7 mouse cellular contexts compared by ENCODE assay signal in genomic region chr3:103737061-103737754, GRCm38 (mm10). TPM values are rescaled to one million over a fixed set of nuclear protein-coding genes. Genes with fewer than 3 reads are reported as not detected.
DNase-seq lines count a peak whose midpoint lies in the region; ATAC-seq and TF ChIP-seq lines count a peak whose summit lies in the region.

No protein-coding gene starts in this region.

- H3K4me2 ChIP-seq in forebrain, embryonic 12.5 days = peak overlapping the region; percentile 51
- peak overlapping the region; percentile 71 for H3K4me2 ChIP-seq in limb, embryonic 13.5 days (replicated peaks)
- H3K4me2 ChIP-seq in myocyte (ENCODE audit: low read depth) = peak overlapping the region; percentile 96

- no peak overlapping the region for H3ac ChIP-seq in myocyte (ENCODE audit: control insufficient read depth, insufficient read length)

- TF ChIP-seq POLR2A in myocyte (IDR thresholded peaks at IDR 0.05; ENCODE audit: insufficient read length, low read depth) = no peak

- H3K27ac ChIP-seq in forebrain, embryonic 12.5 days = peak overlapping the region; percentile 89
- peak overlapping the region; percentile 97 for H3K27ac ChIP-seq in limb, embryonic 13.5 days

- no peak overlapping the region; the same call in 1 of the 2 replicates for H3K4me3 ChIP-seq in forebrain, embryonic 12.5 days (replicated peaks)
- H3K4me3 ChIP-seq in limb, embryonic 13.5 days = peak overlapping the region; percentile 49
- peak overlapping the region; percentile 19 for H3K4me3 ChIP-seq in myocyte

- peaks cover 66% of the 10 kb centered on the region for H3K4me1 ChIP-seq in forebrain, embryonic 12.5 days
- peaks cover 62% of the 10 kb centered on the region for H3K4me1 ChIP-seq in limb, embryonic 13.5 days

- ATAC-seq in forebrain, embryonic 12.5 days (ENCODE audit: low FRiP score) = 0 out of 2 replicates have a peak, but pooled peaks have one; percentile 0
- peak; percentile 13; the same call in 1 of the 2 replicates for ATAC-seq in limb, embryonic 13.5 days (ENCODE audit: low FRiP score, low read depth)
- no peak for ATAC-seq in monocyte, adult 5-6 weeks (replicated peaks; ENCODE audit: insufficient number of reproducible peaks, low FRiP score, low TSS enrichment, poor library complexity, severe bottlenecking)

- DNase-seq in 3134 (ENCODE audit: extremely low read depth, insufficient read length, low spot score) = peak; percentile 55
- DNase-seq in adrenal gland, postnatal 10 days = peak; percentile 61
- peak; percentile 39 for DNase-seq in heart, postnatal 25 days (ENCODE audit: low spot score)

- H3K79me2 ChIP-seq in myocyte (ENCODE audit: control insufficient read depth, insufficient read depth) = peaks cover 8% of the 10 kb centered on the region

- no peak overlapping the region for H3K9ac ChIP-seq in forebrain, embryonic 12.5 days
- peak overlapping the region; percentile 67 for H3K9ac ChIP-seq in limb, embryonic 13.5 days

- 60% methylated on average over 16 of the region's 16 CpGs for WGBS in forebrain, embryonic 12.5 days
- 11% methylated on average over 16 of the region's 16 CpGs for WGBS in limb, embryonic 13.5 days

- H3K27me3 ChIP-seq in forebrain, embryonic 12.5 days = peaks cover 6% of the 10 kb centered on the region
- H3K27me3 ChIP-seq in limb, embryonic 13.5 days = no peaks in the 10 kb centered on the region
- no peaks in the 10 kb centered on the region for H3K27me3 ChIP-seq in myocyte (ENCODE audit: control insufficient read depth, insufficient read depth, insufficient read length)

- intact Hi-C loops in heart, postnatal 25 days (cut with DNase I) = loop anchor here (2.0 to 5.0 kb wide), 3 partner anchors 150 to 310 kb away; no protein-coding TSS in a partner anchor

- no peaks in the 10 kb centered on the region for H3K9me3 ChIP-seq in forebrain, embryonic 12.5 days
- no peaks in the 10 kb centered on the region for H3K9me3 ChIP-seq in limb, embryonic 13.5 days

- H3K36me3 ChIP-seq in forebrain, embryonic 12.5 days (replicated peaks) = peaks cover 3% of the 10 kb centered on the region; the same call in 1 of the 2 replicates
- H3K36me3 ChIP-seq in limb, embryonic 13.5 days = peaks cover 5% of the 10 kb centered on the region
- H3K36me3 ChIP-seq in myocyte (ENCODE audit: control insufficient read depth, insufficient read depth) = peaks cover 7% of the 10 kb centered on the region

TF ChIP-seq in myocyte, 11 proteins besides CTCF, POLR2A, EP300 and RAD21:
- no peak for TF ChIP-seq SRF (IDR thresholded peaks at IDR 0.05; ENCODE audit: control insufficient read depth, insufficient read length, low read depth)
- TF ChIP-seq POLR2AphosphoS2 (IDR thresholded peaks at IDR 0.05; ENCODE audit: insufficient read length, low read depth) = no peak
- no peak for TF ChIP-seq USF1 (IDR thresholded peaks at IDR 0.05; ENCODE audit: low read depth)
- no peak for TF ChIP-seq TCF3 (IDR thresholded peaks at IDR 0.05; ENCODE audit: insufficient read length, low read depth)
- TF ChIP-seq E2F4 (IDR thresholded peaks at IDR 0.05; ENCODE audit: insufficient read depth) = no peak
- TF ChIP-seq REST (IDR thresholded peaks at IDR 0.05; ENCODE audit: insufficient read depth, insufficient read length) = no peak
- TF ChIP-seq CEBPB (IDR thresholded peaks at IDR 0.05; ENCODE audit: insufficient read depth, poor library complexity, severe bottlenecking) = no peak
- no peak for TF ChIP-seq MYOG (IDR thresholded peaks at IDR 0.05; ENCODE audit: control insufficient read depth in 1 of 3, insufficient read depth in 1 of 3, insufficient read length in 2 of 3, low read depth in 2 of 3)
- TF ChIP-seq MAX (IDR thresholded peaks at IDR 0.05; ENCODE audit: low read depth) = no peak
- TF ChIP-seq MYOD1 (IDR thresholded peaks at IDR 0.05; ENCODE audit: control insufficient read depth in 1 of 3, insufficient read length in 2 of 3, low read depth in 2 of 3) = no peak
- no peak for TF ChIP-seq TCF12 (IDR thresholded peaks at IDR 0.05; ENCODE audit: insufficient read depth, poor library complexity, severe bottlenecking)

RNA-seq across cellular contexts. Expression of gene Olfml3, which starts 0.6 kb away (rescaled TPM):
- total RNA-seq in adrenal gland, postnatal 10 days (2021) = 10 to 100 TPM; 15.9 to 17.5 TPM
- polyA plus RNA-seq in forebrain, embryonic 12.5 days (2016; fragmentation: Nextera tagmentation; extraction: Ambion mirVana) = 5.3 and 7.2 TPM in 2 replicates
- total RNA-seq in heart, postnatal 25 days (2021) = 1 to 10 TPM; 5.4 to 5.7 TPM
- 60.8 and 61.0 TPM in 2 replicates for polyA plus RNA-seq in limb, embryonic 13.5 days (2015; fragmentation: Nextera tagmentation; extraction: Ambion mirVana)
- 15.3 TPM for polyA plus RNA-seq in myocyte (2012; fragmentation: generic; extraction: Trizol)
- 0.10 to 0.78 TPM (median 0.32 TPM) in 3 replicates for total RNA-seq in monocyte, adult 5-6 weeks (2017)

RNA-seq across cellular contexts. Expression of gene Gm10964, which starts 2.0 kb away (rescaled TPM):
- total RNA-seq in adrenal gland, postnatal 10 days (2021) = not detected
- polyA plus RNA-seq in forebrain, embryonic 12.5 days (2016; fragmentation: Nextera tagmentation; extraction: Ambion mirVana) = not detected in 2 replicates
- total RNA-seq in heart, postnatal 25 days (2021) = not detected
- polyA plus RNA-seq in limb, embryonic 13.5 days (2015; fragmentation: Nextera tagmentation; extraction: Ambion mirVana) = not detected in 2 replicates
- not detected for polyA plus RNA-seq in myocyte (2012; fragmentation: generic; extraction: Trizol)
- not detected in 3 replicates for total RNA-seq in monocyte, adult 5-6 weeks (2017)

RNA-seq across cellular contexts. Expression of gene Hipk1, which starts 54.2 kb away (rescaled TPM):
- total RNA-seq in adrenal gland, postnatal 10 days (2021) = 100 to 1,000 TPM; 128 to 162 TPM
- polyA plus RNA-seq in forebrain, embryonic 12.5 days (2016; fragmentation: Nextera tagmentation; extraction: Ambion mirVana) = 18.2 and 18.5 TPM in 2 replicates
- total RNA-seq in heart, postnatal 25 days (2021) = 100 to 1,000 TPM in 1 of 2 experiments, 10 to 100 TPM in 1; 90.0 to 101 TPM
- polyA plus RNA-seq in limb, embryonic 13.5 days (2015; fragmentation: Nextera tagmentation; extraction: Ambion mirVana) = 11.0 TPM in 2 replicates
- 16.7 TPM for polyA plus RNA-seq in myocyte (2012; fragmentation: generic; extraction: Trizol)
- total RNA-seq in monocyte, adult 5-6 weeks (2017) = 97.7 to 153 TPM (median 113 TPM) in 3 replicates
